8 mouse cellular contexts compared by ENCODE assay signal in the genomic region with DNA sequence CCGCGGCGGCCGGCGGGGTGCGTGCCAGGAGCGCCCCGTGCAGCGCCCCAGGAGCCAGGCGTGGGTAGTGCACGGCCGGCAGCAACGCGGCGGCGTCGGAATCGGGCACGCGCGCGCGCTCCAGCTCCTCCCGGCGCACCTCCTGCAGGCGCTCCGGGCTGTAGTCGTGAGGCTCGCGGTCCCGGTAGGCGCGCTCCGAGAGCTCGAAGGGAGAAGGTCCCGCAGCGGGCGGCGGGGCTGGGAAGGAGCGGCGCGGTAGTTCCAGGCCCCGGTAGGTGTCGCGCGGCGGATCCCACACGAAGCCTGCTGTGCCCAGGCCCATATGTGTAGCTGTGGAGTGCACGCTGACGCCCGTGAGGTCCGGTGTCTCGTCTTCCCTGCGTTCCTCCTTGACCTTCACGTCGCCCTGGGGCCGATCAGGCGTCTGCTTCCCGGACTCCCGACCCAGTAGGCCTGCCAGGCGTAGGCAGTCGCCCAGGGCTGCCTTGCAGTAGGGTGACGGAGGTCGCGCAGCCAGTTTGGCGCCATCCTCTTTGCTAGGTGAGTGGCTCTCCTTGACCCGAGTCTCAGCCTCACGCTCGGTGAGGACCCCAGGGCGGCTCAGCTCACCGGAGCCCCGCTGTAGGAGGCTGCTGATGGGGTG. TPM values are rescaled to one million over a fixed set of nuclear protein-coding genes. Genes with fewer than 3 reads are reported as not detected.
DNase-seq lines count a peak whose midpoint lies in the region; ATAC-seq and TF ChIP-seq lines count a peak whose summit lies in the region.

No protein-coding gene starts in this region.

- H3K4me2 ChIP-seq in lung, embryonic 15.5 days: peak overlapping the region; percentile 94

- H3K9ac ChIP-seq in ES-E14 (ENCODE audit: insufficient read depth, low read depth, low read length, poor library complexity, severe bottlenecking): peak overlapping the region; percentile 71
- peak overlapping the region; percentile 57 for H3K9ac ChIP-seq in lung, embryonic 15.5 days

- 3% methylated on average over 66 of the region's 72 CpGs for WGBS in lung, embryonic 15.5 days

- in situ Hi-C loops in ES-E14 (cut with MboI; ENCODE audit: low sequenced_read_pairs in 2 of 2, unreplicated experiment in 2 of 2): no loop called here

- H3K4me1 ChIP-seq in ES-E14 (ENCODE audit: control insufficient read depth in 2 of 2, insufficient read depth in 2 of 2, low read length in 2 of 2, poor library complexity in 1 of 2): peaks cover 0 to 13% of the 10 kb centered on the region in 2 experiments; a peak in 2 of 4 replicates
- peaks cover 4% of the 10 kb centered on the region; the same call in 1 of the 2 replicates for H3K4me1 ChIP-seq in lung, embryonic 15.5 days

- peak overlapping the region; percentile 8; the same call in 1 of the 2 replicates for H3K27ac ChIP-seq in ES-E14 (ENCODE audit: insufficient read depth, low read depth, low read length, poor library complexity, severe bottlenecking)
- peak overlapping the region; percentile 29; the same call in 1 of the 2 replicates for H3K27ac ChIP-seq in lung, embryonic 15.5 days

- H3K27me3 ChIP-seq in lung, embryonic 15.5 days: no peaks in the 10 kb centered on the region

- DNase-seq in ES-E14 (ENCODE audit: low read depth, low spot score): peak; percentile 54
- peak; percentile 54 to 70 for DNase-seq in cerebellum, adult 18-20 months
- peak; percentile 56 for DNase-seq in forelimb bud, embryonic 11.5 days (ENCODE audit: low read depth, low spot score)
- DNase-seq in heart, postnatal 4 days: peak; percentile 86
- peak; percentile 65 for DNase-seq in layer of hippocampus, adult 9-11 months
- DNase-seq in ovary, postnatal 14 days (ENCODE audit: low spot score): peak; percentile 59
- peak; percentile 86 for DNase-seq in thymus, postnatal 14 days

- no peaks in the 10 kb centered on the region for H3K9me3 ChIP-seq in ES-E14 (ENCODE audit: control insufficient read depth, insufficient read depth, low read depth, low read length)
- H3K9me3 ChIP-seq in lung, embryonic 15.5 days: no peaks in the 10 kb centered on the region

- peak overlapping the region; percentile 74 to 77 for H3K4me3 ChIP-seq in ES-E14 (ENCODE audit: insufficient read depth in 1 of 2, low read depth in 1 of 2, low read length in 2 of 2, poor library complexity in 1 of 2, severe bottlenecking in 1 of 2)
- peak overlapping the region; percentile 54 for H3K4me3 ChIP-seq in lung, embryonic 15.5 days

- H3K36me3 ChIP-seq in ES-E14 (ENCODE audit: control insufficient read depth, insufficient read depth, low read length, poor library complexity, severe bottlenecking): peaks cover 6% of the 10 kb centered on the region; the same call in 1 of the 2 replicates
- H3K36me3 ChIP-seq in lung, embryonic 15.5 days: peaks cover 3% of the 10 kb centered on the region; the same call in 1 of the 2 replicates

- peak; percentile 79 for ATAC-seq in lung, embryonic 15.5 days (ENCODE audit: borderline replicate concordance, extremely low read depth, low FRiP score, low TSS enrichment)

TF ChIP-seq in ES-E14, 5 proteins besides CTCF, POLR2A, EP300 and RAD21:
- TF ChIP-seq HCFC1 (IDR thresholded peaks at IDR 0.05; ENCODE audit: borderline replicate concordance, insufficient read depth, low read length) (0 out of 2 replicates have a peak, but pooled peaks have one; percentile 4), MAFK (IDR thresholded peaks at IDR 0.05; ENCODE audit: insufficient read depth, low read depth, low read length) (no peak), ZNF384 (IDR thresholded peaks at IDR 0.05; ENCODE audit: low read depth, low read length) (no peak)

RNA-seq across cellular contexts. Expression of a gene that starts 18.8 kb away (rescaled TPM):
- 1.3 and 2.5 TPM in 2 replicates for total RNA-seq in ES-E14 (2012; rRNA removed)
- total RNA-seq in heart, postnatal 4 days (2021): not detected
- 1.9 and 2.8 TPM in 2 replicates for polyA plus RNA-seq in lung, embryonic 15.5 days (2015; fragmentation: Nextera tagmentation; extraction: Ambion mirVana)

RNA-seq across cellular contexts. Expression of a gene that starts 20.3 kb away (rescaled TPM):
- total RNA-seq in ES-E14 (2012; rRNA removed): 1.3 and 2.2 TPM in 2 replicates
- not detected for total RNA-seq in heart, postnatal 4 days (2021)
- polyA plus RNA-seq in lung, embryonic 15.5 days (2015; fragmentation: Nextera tagmentation; extraction: Ambion mirVana): 13.9 and 15.1 TPM in 2 replicates

Comparison
In these comparisons a context has a peak if more than half of its experiments do, and no peak if none do; other contexts are left out.
1. Peak in every context shown above with its lines: DNase-seq, ATAC-seq, H3K4me3 ChIP-seq and H3K27ac ChIP-seq.